Mouse (Mus musculus) CD8-positive naive resting alpha-beta T cell, adult 57 days (primary cell): Measurements from ENCODE around the gene Gm11549. TPM values are rescaled to one million over a fixed set of nuclear protein-coding genes. Genes with fewer than 3 reads are reported as not detected.

Source experiments
- total RNA-seq: library from RNA; stranded (reverse); gene quantifications from one replicate; pipeline ENCODE4 v1.2.4, GENCODE M21; 2023

Gm11549 gene
- not detected for total RNA-seq

GRCm38 (mm10) chr3:36521073-36522060 is at the start of gene Gm11549:
Gm11549 (minus strand) TSS chr3:36521813.

DNA sequence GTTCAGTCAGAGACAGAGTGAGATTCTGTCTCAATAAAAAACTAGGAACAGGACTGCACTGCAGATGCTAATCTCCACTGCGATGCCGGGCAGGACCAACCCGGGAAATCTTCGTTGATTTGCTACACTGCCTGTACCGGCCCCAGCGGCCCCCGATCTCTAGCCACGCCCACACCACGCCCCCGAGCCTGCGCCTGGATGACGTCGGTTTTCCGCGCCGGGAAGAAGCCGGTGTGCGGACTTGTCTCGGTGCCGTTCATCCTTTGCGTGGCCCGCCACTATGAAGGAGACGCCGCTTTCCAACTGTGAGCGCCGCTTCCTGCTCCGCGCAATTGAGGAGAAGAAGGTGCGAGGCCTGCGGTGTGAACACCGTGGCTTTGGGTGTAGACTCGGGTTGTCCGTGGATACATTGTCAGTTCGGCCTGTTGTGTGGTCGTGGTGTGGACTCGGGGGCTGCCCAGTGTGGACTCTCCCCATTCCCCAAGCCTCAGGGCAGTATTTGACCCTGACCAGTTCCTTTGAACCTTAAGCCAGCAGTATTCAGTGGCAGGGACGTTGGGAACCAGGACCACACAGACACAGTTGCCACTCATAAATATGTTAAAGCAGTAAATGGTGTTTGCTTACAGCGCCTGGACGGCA is 30.9 kb upstream of the Gm11549 start, which contains the start of gene Exosc9:
TSS of gene Exosc9 (plus strand) at position 201 of the 642 bp plus-strand sequence.

DNA sequence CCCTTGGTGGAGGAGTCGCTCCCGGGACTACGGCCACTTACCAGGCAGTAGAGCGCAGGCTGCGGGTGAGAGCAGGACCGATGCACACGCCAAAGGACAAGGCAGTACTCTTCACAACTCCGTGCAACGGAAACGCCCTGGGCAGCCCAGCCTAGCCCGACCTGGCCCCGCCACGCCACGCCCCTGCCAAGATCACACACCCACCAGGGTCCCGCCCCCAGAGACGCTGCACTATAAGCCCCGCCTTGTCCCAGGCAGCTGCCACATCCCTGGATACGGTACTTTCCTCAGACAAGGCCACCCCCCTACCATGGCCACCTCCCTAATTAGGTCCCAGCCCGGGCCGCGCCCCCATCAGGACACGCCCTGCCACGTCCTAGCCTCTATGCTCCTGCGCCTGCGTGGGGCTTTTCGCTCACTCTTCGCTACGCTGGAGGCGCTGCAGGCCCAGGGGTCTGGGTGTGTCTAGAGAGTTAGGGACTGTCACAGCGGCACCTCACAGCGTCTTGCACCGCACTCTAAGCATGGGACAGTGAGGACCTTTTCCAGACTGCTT is 46.0 kb downstream of the Gm11549 start, which contains the start of the genes Anxa5 and 1810062G17Rik:
TSS of gene Anxa5 (minus strand) at position 363 of the 556 bp plus-strand sequence.
TSS of gene 1810062G17Rik (plus strand) at position 406 of the 556 bp plus-strand sequence.

Other genes starting within 250 kb of the Gm11549 start
- gene Anxa5, start 45.9 kb downstream of the Gm11549 start, total RNA-seq: 47.8 TPM
- gene 1810062G17Rik, start 45.9 kb downstream of the Gm11549 start, total RNA-seq: not detected
- gene Exosc9, start 30.8 kb upstream of the Gm11549 start, total RNA-seq: 39.5 TPM
- 0.58 TPM for gene Ccna2, start 50.3 kb upstream of the Gm11549 start, total RNA-seq
- gene Bbs7, start 91.7 kb upstream of the Gm11549 start, total RNA-seq: 0.70 TPM
- not detected for gene Trpc3, start 168.4 kb upstream of the Gm11549 start, total RNA-seq